Mouse (Mus musculus) neural tube, embryonic 10.5 days (tissue): ENCODE results near the gene Rer1.

Source experiments
- DNase-seq: peaks from one replicate; pipeline ENCODE4 v3.0.0-alpha.2; 2017; ENCODE audit warnings: low spot score; ENCODE audit errors: extremely low spot score

Gene Rer1

DNA sequence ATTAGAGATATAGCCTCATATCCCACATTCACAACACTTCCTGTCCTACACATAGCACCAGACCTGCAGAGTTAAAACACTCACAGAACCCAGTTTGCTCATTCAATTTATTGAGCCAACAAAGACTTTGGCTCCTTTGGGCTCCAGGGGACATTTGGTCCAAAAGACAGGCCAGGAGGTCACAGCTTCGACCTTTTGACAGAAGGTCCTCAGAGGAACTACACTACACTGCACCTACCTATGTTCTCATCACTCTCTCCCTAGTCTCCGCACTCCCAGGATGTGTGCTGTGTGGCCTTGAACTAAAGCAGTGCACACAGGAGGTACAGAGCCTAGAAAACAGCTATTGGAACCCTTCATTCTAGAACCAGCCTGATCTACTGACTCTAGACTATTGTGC is 10.4 kb downstream of the Rer1 start:
- DNase-seq = no peak

GRCm38 (mm10) chr4:155075137-155075536 is 11.0 kb downstream of the Rer1 start:
- DNase-seq = no peak

- no peak for DNase-seq
Observed at GRCm38 (mm10) chr4:155074418-155074817, 11.8 kb downstream of the Rer1 start.

DNA sequence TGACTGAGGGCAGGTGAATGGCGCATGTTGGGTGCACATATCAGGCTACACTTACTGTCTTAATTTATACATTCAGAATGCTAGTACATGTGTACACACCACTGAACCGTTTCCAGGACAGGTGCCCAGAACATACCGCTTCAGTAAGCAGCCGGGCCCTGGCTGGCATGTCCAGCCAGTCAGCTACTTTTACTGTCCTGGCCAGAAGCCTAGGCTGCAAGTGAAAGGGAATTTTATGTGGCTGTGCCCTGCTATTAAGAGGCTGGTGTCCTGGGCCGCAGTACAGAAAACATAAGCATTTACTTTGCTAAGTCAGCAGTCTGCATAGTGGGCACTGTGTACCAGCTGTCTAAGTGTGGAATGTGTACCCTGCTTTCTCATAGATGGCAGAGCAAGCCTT is 15.3 kb downstream of the Rer1 start:
- DNase-seq = no peak

DNA sequence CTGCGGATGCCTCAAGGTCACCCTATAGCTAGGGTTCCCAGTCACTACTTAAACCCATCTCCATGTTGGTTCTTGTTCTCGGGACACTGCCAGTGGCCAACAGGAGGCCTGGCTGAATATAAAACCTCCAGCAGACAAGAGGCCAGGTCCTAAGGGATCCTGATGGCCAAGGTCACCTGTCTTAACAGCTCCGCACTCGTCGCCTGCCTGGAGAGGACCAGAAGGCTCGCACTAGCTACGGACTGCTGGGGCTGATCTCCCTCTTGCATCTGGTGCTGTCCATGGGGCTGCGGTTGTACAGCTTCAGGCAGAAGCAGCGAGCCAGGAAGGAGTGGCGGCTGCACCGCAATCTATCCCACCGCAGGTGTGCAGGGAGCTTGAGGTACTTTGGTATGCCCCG is 16.0 kb downstream of the Rer1 start:
- DNase-seq = no peak

GRCm38 (mm10) chr4:155069191-155069590 is 17.0 kb downstream of the Rer1 start:
- no peak for DNase-seq

DNA sequence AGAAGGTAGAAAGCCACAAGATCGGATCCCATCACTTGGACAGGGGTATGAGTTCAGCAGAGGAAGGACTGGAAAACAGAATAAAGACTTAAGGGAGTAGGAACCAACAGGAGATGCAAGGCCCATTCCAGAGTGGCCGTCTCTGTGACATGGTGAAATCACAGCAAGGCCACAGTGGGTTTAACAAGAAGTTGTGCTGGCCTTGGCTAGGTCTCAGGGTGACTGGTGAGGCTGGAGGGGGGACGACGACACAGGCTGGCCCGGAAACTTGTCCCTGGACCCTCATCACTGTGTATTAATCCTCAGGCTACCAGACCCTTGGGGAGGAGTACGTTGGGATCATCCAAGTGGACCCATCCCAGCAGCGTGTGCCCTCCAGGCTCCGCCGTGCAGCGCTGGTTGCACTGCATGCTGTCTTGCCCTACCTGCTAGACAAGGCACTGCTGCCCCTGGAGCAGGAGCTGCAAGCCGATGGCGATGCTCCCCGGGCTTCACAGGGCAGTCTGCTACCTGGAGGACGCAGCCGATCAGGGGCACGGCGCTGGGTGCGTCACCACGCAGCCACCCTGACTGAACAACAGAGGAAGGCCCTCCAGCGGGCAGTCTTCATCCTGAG is 17.7 kb downstream of the Rer1 start:
- no peak for DNase-seq

DNA sequence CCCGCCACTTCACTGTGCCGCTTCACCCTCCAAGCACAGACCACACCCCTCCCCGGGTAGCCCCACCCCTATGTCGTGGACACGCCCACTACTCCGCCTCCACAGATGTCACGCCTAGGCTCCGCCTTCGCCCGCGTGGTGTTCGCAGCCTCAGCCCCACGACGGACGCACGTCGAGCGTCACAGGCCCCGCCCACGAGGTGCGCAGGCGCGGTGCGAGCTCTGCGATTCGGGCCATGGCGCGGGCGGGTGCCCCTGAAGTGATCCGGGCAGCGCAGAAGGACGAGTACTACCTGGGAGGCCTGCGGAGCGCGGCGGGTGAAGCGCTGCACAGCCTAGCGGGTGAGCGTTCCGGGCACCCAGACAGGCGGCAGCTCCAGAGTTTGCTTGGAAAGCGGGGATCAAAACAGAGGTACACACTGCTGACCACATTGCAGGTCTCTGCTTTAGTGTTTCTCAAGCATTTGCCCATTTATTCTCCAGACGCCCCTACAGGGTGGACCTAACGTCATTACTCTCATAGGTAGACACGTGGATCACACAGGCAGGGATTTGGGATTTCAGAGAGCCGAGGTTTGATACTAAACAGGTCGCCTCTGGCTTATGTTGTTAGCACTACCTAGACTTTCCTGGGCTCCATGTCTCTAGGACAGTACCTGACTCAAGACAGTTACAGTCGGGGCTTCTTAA is 19.2 kb downstream of the Rer1 start, which contains the start of gene Pex10:
Gene Pex10 (plus strand): TSS at position 183 of the 689 bp plus-strand sequence.
- DNase-seq = peak; percentile 99

GRCm38 (mm10) chr4:155065970-155066833 is 20.0 kb downstream of the Rer1 start:
- DNase-seq = peak; percentile 93

DNA sequence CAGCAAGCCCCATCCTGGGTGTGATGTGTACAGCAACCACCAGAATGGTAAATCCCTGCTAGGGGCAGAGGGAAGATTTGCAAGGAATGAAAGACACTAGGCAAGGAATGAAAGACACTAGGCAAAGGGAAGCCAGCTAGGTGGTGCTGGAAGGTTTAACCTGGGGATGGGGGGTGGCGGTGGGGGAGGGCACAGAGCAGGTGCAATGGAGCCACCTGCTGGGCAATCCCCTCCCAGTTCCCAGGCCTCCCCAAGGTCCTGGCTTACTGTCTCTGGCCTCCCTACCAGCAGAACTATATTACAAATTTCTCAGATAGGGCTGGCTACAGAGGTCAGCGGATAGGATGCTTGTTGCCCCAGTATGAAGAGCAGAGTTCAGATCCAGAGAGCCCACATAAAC is 21.7 kb downstream of the Rer1 start:
- DNase-seq = no peak

DNA sequence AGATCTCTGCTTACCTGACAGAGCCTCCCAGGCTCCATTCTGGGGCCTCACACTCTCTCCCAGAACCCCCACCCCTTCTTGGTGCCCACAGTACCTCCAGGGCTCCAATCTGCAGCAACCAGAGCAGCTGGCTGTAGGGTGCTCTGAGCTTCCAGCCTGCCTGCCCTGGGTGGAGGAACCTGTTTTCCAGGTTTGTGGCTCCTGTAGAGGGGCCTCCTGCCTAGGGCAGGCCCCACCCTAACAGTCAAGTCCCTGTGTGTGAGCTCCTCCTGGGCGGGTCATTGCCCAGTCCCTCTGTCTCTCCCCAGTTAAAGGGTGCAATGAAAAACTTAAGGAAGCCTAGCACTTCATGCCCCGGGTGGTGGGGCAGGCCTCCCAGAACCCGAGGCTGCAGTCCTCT is 22.3 kb downstream of the Rer1 start:
- no peak for DNase-seq

DNA sequence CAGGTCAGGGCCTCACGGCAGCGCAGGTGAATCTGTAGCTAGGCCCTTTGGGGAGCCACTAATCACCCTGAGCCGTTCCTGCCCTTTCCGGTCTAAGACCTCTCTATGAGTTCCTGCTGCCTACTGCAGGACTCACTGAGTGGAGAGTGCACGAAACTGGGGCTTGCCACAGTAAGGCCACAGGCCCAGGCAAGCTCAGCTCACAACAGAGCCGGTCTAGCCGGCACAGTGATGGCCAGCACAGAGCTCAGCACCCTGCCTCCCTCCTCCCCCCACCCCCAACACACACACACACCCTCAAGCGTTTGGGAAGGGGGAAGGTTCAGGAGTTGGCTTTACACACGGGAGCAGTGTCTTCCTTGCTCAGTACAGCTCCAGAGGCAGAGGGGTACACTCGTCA is 27.9 kb downstream of the Rer1 start:
- no peak for DNase-seq

- no peak for DNase-seq
Observed at GRCm38 (mm10) chr4:155056724-155057123, 29.5 kb downstream of the Rer1 start, which contains the start of gene Plch2. Gene Plch2 (minus strand): TSS chr4:155056784.

- no peak for DNase-seq
Observed at GRCm38 (mm10) chr4:155050116-155050515, 36.1 kb downstream of the Rer1 start.

DNA sequence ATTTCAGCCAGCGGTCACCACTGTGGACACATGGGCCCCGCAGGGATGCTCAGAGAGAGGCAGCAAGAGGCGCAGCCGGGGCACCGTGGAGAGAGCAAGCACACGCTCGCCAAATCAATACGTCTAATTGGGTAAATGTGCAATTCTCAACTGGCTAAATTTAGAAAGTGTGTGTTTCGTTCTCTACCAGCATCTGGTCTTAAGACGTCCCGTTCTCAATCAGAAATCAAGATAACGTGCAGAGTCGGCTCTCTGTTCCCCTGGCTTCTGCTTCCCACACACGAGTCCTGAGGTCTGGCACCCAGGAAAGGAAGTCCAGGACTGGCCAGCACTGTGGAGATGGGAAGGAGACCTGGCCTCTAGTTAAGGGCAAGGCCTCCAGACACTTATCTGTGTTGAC is 39.5 kb downstream of the Rer1 start:
- DNase-seq = no peak

- no peak for DNase-seq
Observed at GRCm38 (mm10) chr4:155043289-155043625, 42.9 kb downstream of the Rer1 start.

GRCm38 (mm10) chr4:155042606-155043288 is 43.4 kb downstream of the Rer1 start:
- no peak for DNase-seq

DNA sequence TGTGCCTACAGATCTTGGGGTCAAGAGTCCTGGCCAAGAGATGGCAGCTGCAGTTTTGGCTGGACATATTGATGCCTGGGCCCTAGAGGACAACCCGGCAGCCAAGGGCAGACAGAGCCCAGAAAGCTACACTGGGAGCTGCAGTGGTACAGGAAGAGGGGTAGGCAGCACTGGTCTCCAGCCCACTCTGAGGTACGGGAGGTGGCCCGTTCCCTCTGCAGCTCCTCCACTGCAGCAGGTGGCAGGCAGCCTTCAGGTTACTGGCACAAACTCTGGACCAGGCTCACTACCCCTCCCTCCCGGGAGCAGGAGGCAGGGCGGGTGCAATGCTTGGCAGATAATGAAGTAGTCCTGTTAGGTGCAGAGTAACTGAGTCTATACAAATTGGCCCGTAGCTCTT is 45.5 kb downstream of the Rer1 start:
- no peak for DNase-seq

GRCm38 (mm10) chr4:155040197-155040596 is 46.0 kb downstream of the Rer1 start:
- DNase-seq = no peak

DNA sequence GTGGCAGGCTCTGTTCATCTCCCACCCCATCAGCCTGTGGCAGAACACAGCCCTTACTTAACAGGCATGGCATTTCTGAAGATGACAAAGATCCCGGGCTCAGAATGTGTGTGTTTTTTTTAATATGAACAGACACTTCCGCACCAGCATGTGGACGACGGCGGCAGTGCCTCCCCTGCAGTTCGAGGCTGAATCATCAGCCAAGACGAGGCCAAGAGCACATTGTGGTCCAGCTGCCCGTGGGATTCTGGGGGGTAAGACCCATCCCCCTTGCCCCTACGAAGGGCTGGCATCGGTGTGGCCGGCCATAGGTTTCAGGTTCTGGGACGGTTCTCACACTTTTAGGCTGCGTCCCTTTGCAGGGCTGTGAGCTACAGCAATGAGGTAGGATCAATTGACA is 51.4 kb downstream of the Rer1 start:
- no peak for DNase-seq

DNA sequence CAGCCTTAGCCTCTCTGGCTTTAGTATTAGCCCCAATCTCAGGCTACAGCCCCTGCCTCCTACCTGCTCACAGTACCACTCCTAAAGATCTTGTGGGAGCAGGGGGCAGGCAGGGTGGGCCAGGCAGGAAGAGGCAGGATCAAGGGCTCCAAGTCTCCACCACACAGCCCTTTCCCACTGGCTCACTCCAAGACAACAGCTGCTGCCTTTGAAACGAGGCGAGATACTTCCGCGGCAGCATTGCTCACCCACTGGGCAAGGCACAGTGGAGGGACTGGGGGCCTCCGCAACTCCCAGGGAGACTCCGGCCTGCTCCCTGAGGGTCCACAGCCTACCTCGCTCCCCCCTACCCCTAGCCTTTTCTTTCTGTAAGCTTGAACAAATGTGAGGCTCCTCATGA is 52.0 kb downstream of the Rer1 start:
- DNase-seq = no peak

DNA sequence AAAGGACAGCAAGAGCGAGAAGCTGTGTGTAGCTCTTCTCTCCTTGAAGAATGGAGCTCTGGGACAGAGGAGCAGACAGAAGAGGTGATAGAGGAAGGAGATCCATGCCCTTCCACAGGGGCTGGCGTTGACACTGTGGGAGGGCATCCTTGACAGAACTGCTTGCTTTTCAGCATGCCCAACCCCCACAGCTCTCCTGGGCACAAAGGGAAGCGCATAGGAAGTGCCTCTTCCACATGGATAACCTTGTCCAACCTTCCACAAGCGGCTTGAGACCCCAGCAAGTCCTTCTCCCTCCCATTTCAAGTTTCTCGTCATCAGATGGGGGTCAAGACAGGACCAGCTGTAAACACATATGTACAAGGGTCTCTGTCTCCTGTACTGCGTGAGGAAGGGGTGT is 53.1 kb downstream of the Rer1 start:
- no peak for DNase-seq
